In genomic region chr15:100263246-100263905, GRCm38 (mm10) we compare ENCODE assay signal across 10 mouse cellular contexts. TPM values are rescaled to one million over a fixed set of nuclear protein-coding genes. Genes with fewer than 3 reads are reported as not detected.
DNase-seq lines count a peak whose midpoint lies in the region; ATAC-seq and TF ChIP-seq lines count a peak whose summit lies in the region.
"Had no signal": no experiment of that assay in that cellular context is flagged by ENCODE, and none has a peak within 500 bp of the region (broad histone marks: within the 10 kb centered on the region; RNA-seq: fewer than 3 reads in every experiment).

No protein-coding gene starts in this region.

- no peak overlapping the region for H3K27ac ChIP-seq in liver, adult 2 months (replicated peaks; ENCODE audit: insufficient read depth, low read depth, low read length)
- H3K27ac ChIP-seq in liver, embryonic 12.5 days = no peak overlapping the region
- no peak overlapping the region for H3K27ac ChIP-seq in midbrain, embryonic 16.5 days (ENCODE audit: low read length)
- H3K27ac ChIP-seq: heart, embryonic 13.5 days; macrophage had no signal

- no peaks in the 10 kb centered on the region for H3K27me3 ChIP-seq in liver, adult 2 months (ENCODE audit: control insufficient read depth, insufficient read depth, low read length)
- no peaks in the 10 kb centered on the region for H3K27me3 ChIP-seq in liver, embryonic 12.5 days (replicated peaks)
- no peaks in the 10 kb centered on the region for H3K27me3 ChIP-seq in midbrain, embryonic 16.5 days (ENCODE audit: control insufficient read depth, insufficient read depth, low read depth, low read length)
- H3K27me3 ChIP-seq: heart, embryonic 13.5 days had no signal

- DNase-seq in cerebellum, adult 9-11 months = peak; percentile 13
- DNase-seq in cerebellum, adult 11-12 months = no peak
- DNase-seq in liver, adult 2 months (ENCODE audit: extremely low read depth, low read depth, low spot score) = peak; percentile 45
- peak; percentile 53 for DNase-seq in embryo, embryonic 10.5 days (ENCODE audit: low spot score)
- no peak for DNase-seq in urinary bladder, adult 18-20 months (ENCODE audit: low spot score in 2 of 2)
- DNase-seq in ovary, postnatal 14 days (ENCODE audit: low spot score) = no peak

- TF ChIP-seq POLR2A in liver, adult 2 months (IDR thresholded peaks at IDR 0.05; ENCODE audit: extremely low read depth, insufficient read depth, low read length) = no peak

- no peak for ATAC-seq in liver, embryonic 12.5 days
- ATAC-seq in midbrain, embryonic 16.5 days = 0 out of 2 replicates have a peak, but pooled peaks have one; percentile 48

- 33% methylated on average over 4 of the region's 4 CpGs for WGBS in liver, adult 2 months
- 40% methylated on average over 4 of the region's 4 CpGs for WGBS in liver, embryonic 12.5 days (ENCODE audit: insufficient replicate concordance)
- WGBS in midbrain, embryonic 16.5 days = 13% methylated on average over 4 of the region's 4 CpGs

- H3K4me2 ChIP-seq in liver, embryonic 12.5 days = no peak overlapping the region
- H3K4me2 ChIP-seq in midbrain, embryonic 16.5 days (ENCODE audit: low read length) = no peak overlapping the region
- H3K4me2 ChIP-seq: heart, embryonic 13.5 days had no signal

- peak; percentile 22 for TF ChIP-seq CTCF in liver, adult 2 months (IDR thresholded peaks at IDR 0.05; ENCODE audit: low read depth, low read length)

- no peak overlapping the region for H3K9ac ChIP-seq in liver, adult 2 months (ENCODE audit: low read depth, low read length)
- no peak overlapping the region for H3K9ac ChIP-seq in liver, embryonic 12.5 days
- no peak overlapping the region for H3K9ac ChIP-seq in midbrain, embryonic 16.5 days (ENCODE audit: low read depth, low read length)
- H3K9ac ChIP-seq: heart, embryonic 13.5 days had no signal

- H3K9me3 ChIP-seq in liver, embryonic 12.5 days (replicated peaks) = no peaks in the 10 kb centered on the region
- H3K9me3 ChIP-seq in midbrain, embryonic 16.5 days (replicated peaks; ENCODE audit: control insufficient read depth, low read length, poor library complexity, severe bottlenecking) = no peaks in the 10 kb centered on the region
- H3K9me3 ChIP-seq: heart, embryonic 13.5 days had no signal

- H3K79me2 ChIP-seq in liver, adult 2 months (ENCODE audit: control insufficient read depth, insufficient read depth, low read length) = no peaks in the 10 kb centered on the region

- H3K4me1 ChIP-seq in liver, adult 2 months (ENCODE audit: control insufficient read depth, insufficient read depth, low read length) = no peaks in the 10 kb centered on the region
- 0 out of 2 replicates have a peak, but pooled peaks cover 2% of the 10 kb centered on the region for H3K4me1 ChIP-seq in liver, embryonic 12.5 days
- no peaks in the 10 kb centered on the region for H3K4me1 ChIP-seq in midbrain, embryonic 16.5 days (ENCODE audit: control insufficient read depth, insufficient read depth, low read length)
- H3K4me1 ChIP-seq: heart, embryonic 13.5 days had no signal

- no peak overlapping the region for H3K4me3 ChIP-seq in liver, adult 2 months (ENCODE audit: insufficient read depth, low read depth, low read length)
- no peak overlapping the region for H3K4me3 ChIP-seq in liver, embryonic 12.5 days
- H3K4me3 ChIP-seq in midbrain, embryonic 16.5 days (ENCODE audit: low read depth, low read length) = no peak overlapping the region
- H3K4me3 ChIP-seq: heart, embryonic 13.5 days had no signal

- H3K36me3 ChIP-seq in liver, adult 2 months (ENCODE audit: control insufficient read depth, insufficient read depth, low read length) = peaks cover 11% of the 10 kb centered on the region; the same call in 1 of the 2 replicates
- peaks cover 35% of the 10 kb centered on the region for H3K36me3 ChIP-seq in liver, embryonic 12.5 days
- peaks cover 9% of the 10 kb centered on the region for H3K36me3 ChIP-seq in midbrain, embryonic 16.5 days (ENCODE audit: control insufficient read depth, insufficient read depth, low read length)

RNA-seq across cellular contexts. Expression of gene Tmprss12, which starts 17.3 kb away (rescaled TPM):
- not detected in 2 replicates for total RNA-seq in liver, adult 2 months (2014; rRNA removed)
- polyA plus RNA-seq in liver, adult 2 months (2012; rRNA removed) = not detected in 2 replicates
- not detected in 2 replicates for polyA plus RNA-seq in liver, embryonic 12.5 days (2016; fragmentation: Nextera tagmentation; extraction: Ambion mirVana)
- polyA plus RNA-seq in midbrain, embryonic 16.5 days (2015; fragmentation: Nextera tagmentation; extraction: Ambion mirVana) = not detected in 2 replicates
- polyA plus RNA-seq: heart, embryonic 13.5 days; macrophage had no signal

RNA-seq across cellular contexts. Expression of gene Atf1, which starts 35.8 kb away (rescaled TPM):
- total RNA-seq in liver, adult 2 months (2014; rRNA removed) = 11.2 and 16.8 TPM in 2 replicates
- polyA plus RNA-seq in liver, adult 2 months (2012; rRNA removed) = 35.1 and 36.3 TPM in 2 replicates
- 55.0 and 57.6 TPM in 2 replicates for polyA plus RNA-seq in liver, embryonic 12.5 days (2016; fragmentation: Nextera tagmentation; extraction: Ambion mirVana)
- 11.4 and 15.2 TPM in 2 replicates for polyA plus RNA-seq in midbrain, embryonic 16.5 days (2015; fragmentation: Nextera tagmentation; extraction: Ambion mirVana)

RNA-seq across cellular contexts. Expression of gene Mettl7a1, which starts 40.6 kb away (rescaled TPM):
- total RNA-seq in liver, adult 2 months (2014; rRNA removed) = 327 and 366 TPM in 2 replicates
- polyA plus RNA-seq in liver, adult 2 months (2012; rRNA removed) = 201 TPM in 2 replicates
- 4.4 and 5.4 TPM in 2 replicates for polyA plus RNA-seq in liver, embryonic 12.5 days (2016; fragmentation: Nextera tagmentation; extraction: Ambion mirVana)
- 3.7 and 4.8 TPM in 2 replicates for polyA plus RNA-seq in midbrain, embryonic 16.5 days (2015; fragmentation: Nextera tagmentation; extraction: Ambion mirVana)

Comparison
In these comparisons a context has a peak if more than half of its experiments do, and no peak if none do; other contexts are left out.
1. DNase-seq: peak in cerebellum, adult 9-11 months (single experiment), liver, adult 2 months (single experiment) and embryo, embryonic 10.5 days (single experiment); none in cerebellum, adult 11-12 months (single experiment), urinary bladder, adult 18-20 months (0 of 2) and ovary, postnatal 14 days (single experiment).
2. RNA of gene Mettl7a1, which starts 40.6 kb away (polyA plus RNA-seq): 201 TPM in liver, adult 2 months; 4.4 to 5.4 TPM in liver, embryonic 12.5 days and 3.7 to 4.8 TPM in midbrain, embryonic 16.5 days; every median in the first group is over 10 times any median in the second.